Mouse (Mus musculus): ENCODE measurements around the gene Mansc4.

GRCm38 (mm10) chr6:147109283-147109682, 22.5 kb upstream of the Mansc4 start:
- TF ChIP-seq CTCF (IDR thresholded peaks at IDR 0.05; ENCODE audit: low read depth, low read length) (no peak), EP300 (IDR thresholded peaks at IDR 0.05; ENCODE audit: insufficient read depth, low read depth, low read length) (no peak), POLR2A (IDR thresholded peaks at IDR 0.05; ENCODE audit: insufficient read depth, low read length) (no peak)

Data from ES-Bruce4 (cell line).